In the genomic region with DNA sequence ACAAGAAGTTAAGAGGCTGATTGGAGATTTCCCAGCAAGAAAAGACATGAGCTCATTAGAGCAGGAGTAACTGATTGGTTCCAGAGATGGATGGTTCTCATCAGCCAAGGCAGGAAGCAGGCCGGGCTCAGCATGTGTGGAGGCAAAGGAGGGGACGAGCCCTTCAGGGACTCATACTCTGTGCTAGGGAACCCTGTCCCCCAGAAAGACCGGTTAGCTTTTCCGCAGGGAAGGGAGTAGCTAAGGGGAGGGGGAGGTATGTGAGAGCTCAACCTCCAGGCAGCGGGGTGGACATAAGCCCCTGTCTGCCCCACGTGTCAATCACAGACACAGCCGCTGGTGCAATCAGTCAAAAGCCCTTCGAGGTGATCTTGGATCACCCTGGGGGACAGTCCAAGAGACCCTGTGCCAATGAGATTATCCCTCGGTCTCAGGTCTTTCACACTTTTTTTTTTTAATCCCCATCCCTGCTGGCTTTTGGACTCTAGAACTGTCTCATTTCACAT, we compare ENCODE assay signal across 10 mouse cellular contexts. TPM values are rescaled to one million over a fixed set of nuclear protein-coding genes. Genes with fewer than 3 reads are reported as not detected.
DNase-seq lines count a peak whose midpoint lies in the region; ATAC-seq and TF ChIP-seq lines count a peak whose summit lies in the region.
"Had no signal": no experiment of that assay in that cellular context is flagged by ENCODE, and none has a peak within 500 bp of the region (broad histone marks: within the 10 kb centered on the region; RNA-seq: fewer than 3 reads in every experiment).

No protein-coding gene starts in this region.

- H3K9me3 ChIP-seq in liver, embryonic 12.5 days (replicated peaks) = no peaks in the 10 kb centered on the region
- H3K9me3 ChIP-seq in liver, postnatal 0 days (ENCODE audit: low read length) = no peaks in the 10 kb centered on the region
- H3K9me3 ChIP-seq in hindbrain, postnatal 0 days (ENCODE audit: low read length) = no peaks in the 10 kb centered on the region
- H3K9me3 ChIP-seq: G1E had no signal

- no peak for ATAC-seq in liver, embryonic 12.5 days
- ATAC-seq in liver, postnatal 0 days = no peak
- 0 out of 2 replicates have a peak, but pooled peaks have one; percentile 29 for ATAC-seq in hindbrain, postnatal 0 days
- no peak for ATAC-seq in megakaryocyte-erythroid progenitor cell, adult 5-6 weeks (replicated peaks; ENCODE audit: low FRiP score, low TSS enrichment, poor library complexity, severe bottlenecking)

- no peak for TF ChIP-seq EP300 in liver, postnatal 0 days (IDR thresholded peaks at IDR 0.05; ENCODE audit: low read depth)

- no peak overlapping the region for H3K9ac ChIP-seq in liver, embryonic 12.5 days
- H3K9ac ChIP-seq in liver, postnatal 0 days (replicated peaks) = no peak overlapping the region
- H3K9ac ChIP-seq in hindbrain, postnatal 0 days (replicated peaks; ENCODE audit: low read length) = no peak overlapping the region
- H3K9ac ChIP-seq: liver, embryonic 14.5 days had no signal

- WGBS in liver, embryonic 12.5 days (ENCODE audit: insufficient replicate concordance) = 16% methylated on average over 9 of the region's 9 CpGs
- WGBS in liver, postnatal 0 days (ENCODE audit: insufficient replicate concordance) = 40% methylated on average over 9 of the region's 9 CpGs
- WGBS in hindbrain, postnatal 0 days = 17% methylated on average over 9 of the region's 9 CpGs

- H3K27me3 ChIP-seq in liver, embryonic 12.5 days (replicated peaks) = no peaks in the 10 kb centered on the region
- H3K27me3 ChIP-seq in liver, postnatal 0 days (ENCODE audit: insufficient read depth, low read length) = no peaks in the 10 kb centered on the region
- H3K27me3 ChIP-seq in hindbrain, postnatal 0 days (ENCODE audit: insufficient read depth, low read length) = no peaks in the 10 kb centered on the region

- no peak for TF ChIP-seq CTCF in liver, postnatal 0 days (IDR thresholded peaks at IDR 0.05; ENCODE audit: low read depth)
- no peak for TF ChIP-seq CTCF in hindbrain, postnatal 0 days (IDR thresholded peaks at IDR 0.05; ENCODE audit: low read depth)

- H3K36me3 ChIP-seq in liver, embryonic 12.5 days = no peaks in the 10 kb centered on the region
- no peaks in the 10 kb centered on the region for H3K36me3 ChIP-seq in liver, postnatal 0 days (replicated peaks; ENCODE audit: insufficient read depth, low read length)
- H3K36me3 ChIP-seq in hindbrain, postnatal 0 days (ENCODE audit: insufficient read depth, low read length) = no peaks in the 10 kb centered on the region
- H3K36me3 ChIP-seq: G1E had no signal

- no peak overlapping the region for H3K4me2 ChIP-seq in liver, embryonic 12.5 days
- no peak overlapping the region for H3K4me2 ChIP-seq in liver, postnatal 0 days (ENCODE audit: low read depth, low read length)
- H3K4me2 ChIP-seq in hindbrain, postnatal 0 days (ENCODE audit: low read depth, low read length) = no peak overlapping the region

- no peak for DNase-seq in liver, postnatal 0 days
- DNase-seq in heart, adult 18-20 months = peak; percentile 45 to 46
- DNase-seq in hindbrain, postnatal 0 days (ENCODE audit: low spot score) = peak; percentile 50
- DNase-seq in retina, postnatal 1 day = peak; percentile 71
- no peak for DNase-seq in cerebellum, adult 18-20 months
- no peak for DNase-seq in left cerebral cortex, postnatal 4 days

- intact Hi-C loops in left cerebral cortex, postnatal 4 days (cut with DNase I) = no loop called here

- no peak overlapping the region for H3K4me3 ChIP-seq in liver, embryonic 12.5 days
- no peak overlapping the region for H3K4me3 ChIP-seq in liver, postnatal 0 days (ENCODE audit: low read depth, low read length)
- H3K4me3 ChIP-seq in hindbrain, postnatal 0 days (ENCODE audit: low read length) = no peak overlapping the region

- peak overlapping the region; percentile 37; the same call in 1 of the 2 replicates for H3K27ac ChIP-seq in liver, embryonic 12.5 days
- H3K27ac ChIP-seq in liver, postnatal 0 days (ENCODE audit: low read depth) = no peak overlapping the region
- no peak overlapping the region for H3K27ac ChIP-seq in hindbrain, postnatal 0 days
- H3K27ac ChIP-seq: liver, embryonic 14.5 days had no signal

- H3K4me1 ChIP-seq in liver, embryonic 12.5 days = peaks cover 12% of the 10 kb centered on the region
- peaks cover 23% of the 10 kb centered on the region; the same call in 1 of the 2 replicates for H3K4me1 ChIP-seq in liver, postnatal 0 days (ENCODE audit: insufficient read depth)
- H3K4me1 ChIP-seq in hindbrain, postnatal 0 days (ENCODE audit: insufficient read depth, low read length) = peaks cover 9% of the 10 kb centered on the region; the same call in 1 of the 2 replicates

RNA-seq across cellular contexts. Expression of a gene that starts 14.7 kb away (rescaled TPM):
- 0.15 TPM in 1 of 2 replicates, not detected in the other for polyA plus RNA-seq in liver, embryonic 12.5 days (2016; fragmentation: Nextera tagmentation; extraction: Ambion mirVana)
- not detected in 2 replicates for polyA plus RNA-seq in liver, postnatal 0 days (2015; fragmentation: Nextera tagmentation; extraction: Ambion mirVana)
- not detected for total RNA-seq in heart, adult 18-20 months (2021)
- 0.25 TPM in 1 of 2 replicates, not detected in the other for total RNA-seq in hindbrain, postnatal 0 days (2014; rRNA removed)
- 0.28 and 0.44 TPM in 2 replicates for polyA plus RNA-seq in hindbrain, postnatal 0 days (2015; fragmentation: Nextera tagmentation; extraction: Ambion mirVana)
- not detected in 2 replicates for total RNA-seq in megakaryocyte-erythroid progenitor cell, adult 5-6 weeks (2014; fragmentation: Nextera tagmentation)
- not detected in 2 replicates for total RNA-seq in megakaryocyte-erythroid progenitor cell, adult 5-6 weeks (2017)
- total RNA-seq in left cerebral cortex, postnatal 4 days (2021) = under 1 TPM in 1 of 2 experiments, not detected in 1; 0.52 TPM
- total RNA-seq: G1E had no signal
- polyA plus RNA-seq: G1E had no signal

RNA-seq across cellular contexts. Expression of a gene that starts 45.6 kb away (rescaled TPM):
- polyA plus RNA-seq in liver, embryonic 12.5 days (2016; fragmentation: Nextera tagmentation; extraction: Ambion mirVana) = not detected in 2 replicates
- 0.12 TPM in 1 of 2 replicates, not detected in the other for polyA plus RNA-seq in liver, postnatal 0 days (2015; fragmentation: Nextera tagmentation; extraction: Ambion mirVana)
- total RNA-seq in heart, adult 18-20 months (2021) = under 1 TPM; 0.12 to 0.13 TPM
- 0.10 TPM in 1 of 2 replicates, not detected in the other for total RNA-seq in hindbrain, postnatal 0 days (2014; rRNA removed)
- polyA plus RNA-seq in hindbrain, postnatal 0 days (2015; fragmentation: Nextera tagmentation; extraction: Ambion mirVana) = 0.11 TPM in 2 replicates
- total RNA-seq in megakaryocyte-erythroid progenitor cell, adult 5-6 weeks (2014; fragmentation: Nextera tagmentation) = not detected in 2 replicates
- total RNA-seq in megakaryocyte-erythroid progenitor cell, adult 5-6 weeks (2017) = not detected in 2 replicates
- under 1 TPM in 1 of 2 experiments, not detected in 1; 0.16 TPM for total RNA-seq in left cerebral cortex, postnatal 4 days (2021)
- polyA plus RNA-seq: G1E had no signal

Comparison
In these comparisons a context has a peak if more than half of its experiments do, and no peak if none do; other contexts are left out.
1. DNase-seq: peak in heart, adult 18-20 months (2 of 2), hindbrain, postnatal 0 days (single experiment) and retina, postnatal 1 day (single experiment); none in liver, postnatal 0 days (single experiment), cerebellum, adult 18-20 months (0 of 2) and left cerebral cortex, postnatal 4 days (single experiment).